ENCODE assay signal across 9 mouse cellular contexts in genomic region chr5:123064207-123064606, GRCm38 (mm10). TPM values are rescaled to one million over a fixed set of nuclear protein-coding genes. Genes with fewer than 3 reads are reported as not detected.
DNase-seq lines count a peak whose midpoint lies in the region; ATAC-seq lines count a peak whose summit lies in the region.
"Had no signal": no experiment of that assay in that cellular context is flagged by ENCODE, and none has a peak within 500 bp of the region (broad histone marks: within the 10 kb centered on the region; RNA-seq: fewer than 3 reads in every experiment).

No protein-coding gene starts in this region.

- no peak overlapping the region for H3K27ac ChIP-seq in intestine, embryonic 14.5 days (ENCODE audit: low read depth)
- H3K27ac ChIP-seq in intestine, embryonic 15.5 days = no peak overlapping the region
- H3K27ac ChIP-seq in embryonic facial prominence, embryonic 10.5 days (replicated peaks) = no peak overlapping the region
- H3K27ac ChIP-seq: macrophage had no signal

- intact Hi-C loops in left cerebral cortex, postnatal 4 days (cut with DNase I) = loop anchor here (5.0 kb wide), 1 partner anchor 108 kb away; no protein-coding TSS in a partner anchor

- DNase-seq in intestine, embryonic 14.5 days (ENCODE audit: low spot score) = peak; percentile 80
- DNase-seq in adrenal gland, postnatal 10 days = peak; percentile 77
- DNase-seq in embryonic facial prominence, embryonic 10.5 days (ENCODE audit: low spot score) = peak; percentile 46
- DNase-seq in left cerebral cortex, postnatal 4 days = peak; percentile 70
- peak; percentile 95 for DNase-seq in retina, embryonic 14.5 days (ENCODE audit: low spot score)

- no peaks in the 10 kb centered on the region for H3K4me1 ChIP-seq in intestine, embryonic 14.5 days (replicated peaks; ENCODE audit: control insufficient read depth, insufficient read depth, low read length)
- H3K4me1 ChIP-seq in intestine, embryonic 15.5 days (replicated peaks) = peaks cover 14% of the 10 kb centered on the region
- H3K4me1 ChIP-seq in embryonic facial prominence, embryonic 10.5 days = peaks cover 17% of the 10 kb centered on the region

- no peak for ATAC-seq in intestine, embryonic 14.5 days (replicated peaks; ENCODE audit: low FRiP score, low TSS enrichment, low read depth)
- no peak for ATAC-seq in intestine, embryonic 15.5 days
- peak; percentile 66 for ATAC-seq in CD4-positive, CD25-positive, alpha-beta regulatory T cell, adult 4 months
- no peak for ATAC-seq in inflammation-experienced regulatory T-cells, adult 6 months

- no peak overlapping the region for H3K4me2 ChIP-seq in intestine, embryonic 14.5 days (ENCODE audit: low read length)
- H3K4me2 ChIP-seq in intestine, embryonic 15.5 days (replicated peaks) = no peak overlapping the region

- H3K36me3 ChIP-seq in intestine, embryonic 14.5 days (ENCODE audit: control insufficient read depth, insufficient read depth, low read length) = no peaks in the 10 kb centered on the region
- no peaks in the 10 kb centered on the region for H3K36me3 ChIP-seq in intestine, embryonic 15.5 days
- no peaks in the 10 kb centered on the region for H3K36me3 ChIP-seq in embryonic facial prominence, embryonic 10.5 days (replicated peaks)

- WGBS in intestine, embryonic 14.5 days = 26% methylated on average over 6 of the region's 6 CpGs
- WGBS in intestine, embryonic 15.5 days = 30% methylated on average over 6 of the region's 6 CpGs
- WGBS in embryonic facial prominence, embryonic 10.5 days = 32% methylated on average over 6 of the region's 6 CpGs

- H3K27me3 ChIP-seq in intestine, embryonic 14.5 days (replicated peaks; ENCODE audit: control insufficient read depth, insufficient read depth, low read length) = no peaks in the 10 kb centered on the region
- no peaks in the 10 kb centered on the region for H3K27me3 ChIP-seq in intestine, embryonic 15.5 days (replicated peaks)
- no peaks in the 10 kb centered on the region for H3K27me3 ChIP-seq in embryonic facial prominence, embryonic 10.5 days (replicated peaks; ENCODE audit: low read depth, poor library complexity, severe bottlenecking)

- no peak overlapping the region for H3K9ac ChIP-seq in intestine, embryonic 14.5 days (ENCODE audit: low read length)
- no peak overlapping the region for H3K9ac ChIP-seq in intestine, embryonic 15.5 days

- no peaks in the 10 kb centered on the region for H3K9me3 ChIP-seq in intestine, embryonic 14.5 days (ENCODE audit: control insufficient read depth, low read length)
- no peaks in the 10 kb centered on the region for H3K9me3 ChIP-seq in intestine, embryonic 15.5 days
- H3K9me3 ChIP-seq in embryonic facial prominence, embryonic 10.5 days = no peaks in the 10 kb centered on the region

- no peak overlapping the region for H3K4me3 ChIP-seq in intestine, embryonic 14.5 days (ENCODE audit: low read depth, low read length)
- no peak overlapping the region for H3K4me3 ChIP-seq in intestine, embryonic 15.5 days (replicated peaks)
- no peak overlapping the region for H3K4me3 ChIP-seq in embryonic facial prominence, embryonic 10.5 days

RNA-seq across cellular contexts. Expression of gene Tmem120b, which starts 4.0 kb away (rescaled TPM):
- 8.9 and 10.0 TPM in 2 replicates for polyA plus RNA-seq in intestine, embryonic 14.5 days (2014; fragmentation: Nextera tagmentation; extraction: Ambion mirVana)
- polyA plus RNA-seq in intestine, embryonic 15.5 days (2015; fragmentation: Nextera tagmentation; extraction: Ambion mirVana) = 8.4 and 10.1 TPM in 2 replicates
- polyA plus RNA-seq in CD4-positive, CD25-positive, alpha-beta regulatory T cell, adult 4 months (2017; shearing (Covaris generic)) = 1 to 10 TPM; 3.4 to 4.3 TPM
- total RNA-seq in adrenal gland, postnatal 10 days (2021) = 10 to 100 TPM; 18.5 to 22.8 TPM
- polyA plus RNA-seq in embryonic facial prominence, embryonic 10.5 days (2016; fragmentation: Nextera tagmentation; extraction: Ambion mirVana) = 11.3 and 11.9 TPM in 2 replicates
- 10 to 100 TPM; 25.0 to 28.6 TPM for total RNA-seq in left cerebral cortex, postnatal 4 days (2021)
- polyA plus RNA-seq in inflammation-experienced regulatory T-cells, adult 6 months (2017; shearing (Covaris generic)) = 1 to 10 TPM; 1.1 to 2.1 (median 1.5) TPM

RNA-seq across cellular contexts. Expression of gene Morn3, which starts 17.4 kb away (rescaled TPM):
- polyA plus RNA-seq in intestine, embryonic 14.5 days (2014; fragmentation: Nextera tagmentation; extraction: Ambion mirVana) = 0.54 and 1.5 TPM in 2 replicates
- 0.45 TPM in 1 of 2 replicates, not detected in the other for polyA plus RNA-seq in intestine, embryonic 15.5 days (2015; fragmentation: Nextera tagmentation; extraction: Ambion mirVana)
- 1 to 10 TPM; 5.2 to 6.9 TPM for polyA plus RNA-seq in CD4-positive, CD25-positive, alpha-beta regulatory T cell, adult 4 months (2017; shearing (Covaris generic))
- not detected for total RNA-seq in adrenal gland, postnatal 10 days (2021)
- polyA plus RNA-seq in embryonic facial prominence, embryonic 10.5 days (2016; fragmentation: Nextera tagmentation; extraction: Ambion mirVana) = not detected in 2 replicates
- total RNA-seq in left cerebral cortex, postnatal 4 days (2021) = not detected
- polyA plus RNA-seq in inflammation-experienced regulatory T-cells, adult 6 months (2017; shearing (Covaris generic)) = 1 to 10 TPM; 2.6 to 7.4 (median 6.1) TPM
- polyA plus RNA-seq: macrophage had no signal

RNA-seq across cellular contexts. Expression of gene Orai1, which starts 49.3 kb away (rescaled TPM):
- 15.6 and 17.7 TPM in 2 replicates for polyA plus RNA-seq in intestine, embryonic 14.5 days (2014; fragmentation: Nextera tagmentation; extraction: Ambion mirVana)
- 18.9 and 19.3 TPM in 2 replicates for polyA plus RNA-seq in intestine, embryonic 15.5 days (2015; fragmentation: Nextera tagmentation; extraction: Ambion mirVana)
- 1 to 10 TPM; 4.2 to 8.1 TPM for polyA plus RNA-seq in CD4-positive, CD25-positive, alpha-beta regulatory T cell, adult 4 months (2017; shearing (Covaris generic))
- total RNA-seq in adrenal gland, postnatal 10 days (2021) = 10 to 100 TPM; 13.2 to 14.6 TPM
- 8.4 and 8.7 TPM in 2 replicates for polyA plus RNA-seq in embryonic facial prominence, embryonic 10.5 days (2016; fragmentation: Nextera tagmentation; extraction: Ambion mirVana)
- 10 to 100 TPM; 13.2 to 14.2 TPM for total RNA-seq in left cerebral cortex, postnatal 4 days (2021)
- 10 to 100 TPM in 1 of 3 experiments, 1 to 10 TPM in 2; 7.3 to 10.0 (median 8.0) TPM for polyA plus RNA-seq in inflammation-experienced regulatory T-cells, adult 6 months (2017; shearing (Covaris generic))
